Mouse (Mus musculus): ENCODE measurements around the gene Nfkbil1. TPM values are rescaled to one million over a fixed set of nuclear protein-coding genes. Genes with fewer than 3 reads are reported as not detected.

The Nfkbil1 gene
- polyA plus RNA-seq, 1 experiment, result 34.2 TPM

GRCm38 (mm10) chr17:35259621-35260020, 24.0 kb upstream of the Nfkbil1 start:
- TF ChIP-seq POLR2A (IDR thresholded peaks at IDR 0.05; ENCODE audit: control insufficient read depth, extremely low read depth, insufficient read depth, low read length, poor library complexity) (no peak), CTCF (IDR thresholded peaks at IDR 0.05; ENCODE audit: borderline replicate concordance, control insufficient read depth, extremely low read depth, insufficient read depth, low read length, poor library complexity) (no peak)
- Histone ChIP-seq H3K4me3 (ENCODE audit: control insufficient read depth, insufficient read depth, low read length) (no peak overlapping the region), H3K4me1 (replicated peaks; ENCODE audit: control insufficient read depth, insufficient read depth, low read length) (peaks cover 19% of the 10 kb centered on the region), H3K36me3 (ENCODE audit: control insufficient read depth, insufficient read depth, low read length) (no peaks in the 10 kb centered on the region), H3K27me3 (ENCODE audit: control insufficient read depth, insufficient read depth, low read length) (no peaks in the 10 kb centered on the region), H3K27ac (ENCODE audit: control insufficient read depth, insufficient read depth, low read length) (peak overlapping the region; percentile 37; the same call in 1 of the 2 replicates)
- WGBS, result 91% methylated on average over 4 of the region's 4 CpGs
- DNase-seq, result no peak

GRCm38 (mm10) chr17:35258492-35259478, 23.2 kb upstream of the Nfkbil1 start:
- Histone ChIP-seq H3K36me3 (ENCODE audit: control insufficient read depth, insufficient read depth, low read length) (peaks cover 2% of the 10 kb centered on the region; the same call in 1 of the 2 replicates), H3K27me3 (ENCODE audit: control insufficient read depth, insufficient read depth, low read length) (no peaks in the 10 kb centered on the region), H3K4me1 (replicated peaks; ENCODE audit: control insufficient read depth, insufficient read depth, low read length) (peaks cover 13% of the 10 kb centered on the region), H3K27ac (ENCODE audit: control insufficient read depth, insufficient read depth, low read length) (peak overlapping the region; percentile 37; the same call in 1 of the 2 replicates), H3K4me3 (ENCODE audit: control insufficient read depth, insufficient read depth, low read length) (no peak overlapping the region)
- peak; percentile 41 for DNase-seq
- WGBS, result 36% methylated on average over 14 of the region's 14 CpGs
- TF ChIP-seq POLR2A (IDR thresholded peaks at IDR 0.05; ENCODE audit: control insufficient read depth, extremely low read depth, insufficient read depth, low read length, poor library complexity), result no peak
- no peak for TF ChIP-seq CTCF (IDR thresholded peaks at IDR 0.05; ENCODE audit: borderline replicate concordance, control insufficient read depth, extremely low read depth, insufficient read depth, low read length, poor library complexity)

- H3K4me1 ChIP-seq (replicated peaks; ENCODE audit: control insufficient read depth, insufficient read depth, low read length), result peaks cover 12% of the 10 kb centered on the region
- peak overlapping the region; percentile 74; the same call in 1 of the 2 replicates for H3K27ac ChIP-seq (ENCODE audit: control insufficient read depth, insufficient read depth, low read length)
- H3K36me3 ChIP-seq (ENCODE audit: control insufficient read depth, insufficient read depth, low read length), result peaks cover 10% of the 10 kb centered on the region
- WGBS, result 1% methylated on average over 17 of the region's 17 CpGs
- no peaks in the 10 kb centered on the region for H3K27me3 ChIP-seq (ENCODE audit: control insufficient read depth, insufficient read depth, low read length)
- DNase-seq, result peak; percentile 97
- H3K4me3 ChIP-seq (ENCODE audit: control insufficient read depth, insufficient read depth, low read length), result peak overlapping the region; percentile 64
- TF ChIP-seq CTCF (IDR thresholded peaks at IDR 0.05; ENCODE audit: borderline replicate concordance, control insufficient read depth, extremely low read depth, insufficient read depth, low read length, poor library complexity) (peak; percentile 74; the same call in 1 of the 2 replicates), POLR2A (IDR thresholded peaks at IDR 0.05; ENCODE audit: control insufficient read depth, extremely low read depth, insufficient read depth, low read length, poor library complexity) (no peak)
Measured at GRCm38 (mm10) chr17:35257824-35258491, 22.4 kb upstream of the Nfkbil1 start.

- DNase-seq, result no peak
- no peak overlapping the region for H3K27ac ChIP-seq (ENCODE audit: control insufficient read depth, insufficient read depth, low read length)
- WGBS, result 18% methylated on average over 1 of the region's 1 CpGs
- H3K4me1 ChIP-seq (replicated peaks; ENCODE audit: control insufficient read depth, insufficient read depth, low read length), result peaks cover 12% of the 10 kb centered on the region
- TF ChIP-seq POLR2A (IDR thresholded peaks at IDR 0.05; ENCODE audit: control insufficient read depth, extremely low read depth, insufficient read depth, low read length, poor library complexity), result no peak
- no peak overlapping the region for H3K4me3 ChIP-seq (ENCODE audit: control insufficient read depth, insufficient read depth, low read length)
- H3K27me3 ChIP-seq (ENCODE audit: control insufficient read depth, insufficient read depth, low read length), result no peaks in the 10 kb centered on the region
- peaks cover 16% of the 10 kb centered on the region for H3K36me3 ChIP-seq (ENCODE audit: control insufficient read depth, insufficient read depth, low read length)
Measured at GRCm38 (mm10) chr17:35257378-35257777, 21.8 kb upstream of the Nfkbil1 start.

- no peak overlapping the region for H3K4me3 ChIP-seq (ENCODE audit: control insufficient read depth, insufficient read depth, low read length)
- no peak overlapping the region for H3K27ac ChIP-seq (ENCODE audit: control insufficient read depth, insufficient read depth, low read length)
- WGBS, result 94% methylated on average over 4 of the region's 4 CpGs
- no peak for TF ChIP-seq POLR2A (IDR thresholded peaks at IDR 0.05; ENCODE audit: control insufficient read depth, extremely low read depth, insufficient read depth, low read length, poor library complexity)
- TF ChIP-seq CTCF (IDR thresholded peaks at IDR 0.05; ENCODE audit: borderline replicate concordance, control insufficient read depth, extremely low read depth, insufficient read depth, low read length, poor library complexity), result no peak
- no peak for DNase-seq
- H3K4me1 ChIP-seq (replicated peaks; ENCODE audit: control insufficient read depth, insufficient read depth, low read length), result peaks cover 9% of the 10 kb centered on the region; the same call in 1 of the 2 replicates
- H3K36me3 ChIP-seq (ENCODE audit: control insufficient read depth, insufficient read depth, low read length), result peaks cover 30% of the 10 kb centered on the region
- no peaks in the 10 kb centered on the region for H3K27me3 ChIP-seq (ENCODE audit: control insufficient read depth, insufficient read depth, low read length)
Measured at GRCm38 (mm10) chr17:35255704-35256103, 20.1 kb upstream of the Nfkbil1 start.

- Histone ChIP-seq H3K4me3 (ENCODE audit: control insufficient read depth, insufficient read depth, low read length) (no peak overlapping the region), H3K27ac (ENCODE audit: control insufficient read depth, insufficient read depth, low read length) (no peak overlapping the region), H3K27me3 (ENCODE audit: control insufficient read depth, insufficient read depth, low read length) (no peaks in the 10 kb centered on the region), H3K4me1 (replicated peaks; ENCODE audit: control insufficient read depth, insufficient read depth, low read length) (peaks cover 9% of the 10 kb centered on the region; the same call in 1 of the 2 replicates), H3K36me3 (ENCODE audit: control insufficient read depth, insufficient read depth, low read length) (peaks cover 33% of the 10 kb centered on the region)
- no peak for TF ChIP-seq POLR2A (IDR thresholded peaks at IDR 0.05; ENCODE audit: control insufficient read depth, extremely low read depth, insufficient read depth, low read length, poor library complexity)
- TF ChIP-seq CTCF (IDR thresholded peaks at IDR 0.05; ENCODE audit: borderline replicate concordance, control insufficient read depth, extremely low read depth, insufficient read depth, low read length, poor library complexity), result no peak
- DNase-seq, result no peak
- WGBS, result 83% methylated on average over 3 of the region's 3 CpGs
Measured at GRCm38 (mm10) chr17:35255301-35255700, 19.7 kb upstream of the Nfkbil1 start.

All from thymus, adult 2 months (tissue).